Mouse (Mus musculus) testis, adult 2 months (tissue): Measurements from ENCODE around the gene Rasgrf2. TPM values are rescaled to one million over a fixed set of nuclear protein-coding genes. Genes with fewer than 3 reads are reported as not detected.

Experiments used
- H3K27ac ChIP-seq: fragments of 200-500 bp; 2 replicates; pipeline ENCODE4 v1.5.1; 2012; ENCODE audit warnings: low read depth, low read length; ENCODE audit not compliant: control insufficient read depth, insufficient read depth
- H3K27me3 ChIP-seq: fragments of 200-500 bp; 2 replicates; pipeline ENCODE4 v1.6.1; 2012; ENCODE audit warnings: mild to moderate bottlenecking, low read length, moderate library complexity; ENCODE audit not compliant: control insufficient read depth, insufficient read depth
- H3K36me3 ChIP-seq: fragments of 200-500 bp; 2 replicates; pipeline ENCODE4 v1.6.1; 2012; ENCODE audit warnings: mild to moderate bottlenecking, low read length; ENCODE audit not compliant: control insufficient read depth, insufficient read depth
- H3K4me1 ChIP-seq: fragments of 200-500 bp; 2 replicates; pipeline ENCODE4 v1.6.1; 2012; ENCODE audit warnings: low read length; ENCODE audit not compliant: control insufficient read depth, insufficient read depth
- H3K4me3 ChIP-seq: fragments of 200-500 bp; 2 replicates; pipeline ENCODE4 v1.5.1; 2012; ENCODE audit warnings: low read depth, mild to moderate bottlenecking, low read length, moderate library complexity, mixed read lengths; ENCODE audit not compliant: control insufficient read depth
- CTCF ChIP-seq: fragments of 200-500 bp; IDR thresholded peaks from 2 replicates; pipeline ENCODE4 v1.5.1; 2012; ENCODE audit warnings: low read depth, mild to moderate bottlenecking, inconsistent platforms, low read length, moderate library complexity; ENCODE audit not compliant: control insufficient read depth, insufficient read depth, insufficient replicate concordance
- POLR2A ChIP-seq: fragments of 200-500 bp; IDR thresholded peaks from 2 replicates; pipeline ENCODE4 v1.6.1; 2012; ENCODE audit warnings: low read depth, mild to moderate bottlenecking, inconsistent platforms, low read length, moderate library complexity; ENCODE audit not compliant: control insufficient read depth
- polyA plus RNA-seq: library from polyadenylated mRNA; depleted of rRNA; stranded (reverse); fragments of >200 nt; gene quantifications from 2 replicates; pipeline ENCODE4 v1.2.3, GENCODE M21; 2012

Gene Rasgrf2
- polyA plus RNA-seq, 1 experiment: 0.57 TPM

GRCm38 (mm10) chr13:91955646-91956045 is 175.8 kb downstream of the Rasgrf2 start:
- no peak for TF ChIP-seq CTCF
- TF ChIP-seq POLR2A: no peak
- Histone ChIP-seq H3K4me3 (no peak overlapping the region), H3K36me3 (no peaks in the 10 kb centered on the region), H3K4me1 (no peaks in the 10 kb centered on the region), H3K27me3 (no peaks in the 10 kb centered on the region), H3K27ac (no peak overlapping the region)

- Histone ChIP-seq H3K4me1 (no peaks in the 10 kb centered on the region), H3K36me3 (no peaks in the 10 kb centered on the region), H3K4me3 (no peak overlapping the region), H3K27ac (no peak overlapping the region), H3K27me3 (no peaks in the 10 kb centered on the region)
- TF ChIP-seq POLR2A (no peak), CTCF (no peak)
Observed at GRCm38 (mm10) chr13:91955175-91955574, 176.3 kb downstream of the Rasgrf2 start.

DNA sequence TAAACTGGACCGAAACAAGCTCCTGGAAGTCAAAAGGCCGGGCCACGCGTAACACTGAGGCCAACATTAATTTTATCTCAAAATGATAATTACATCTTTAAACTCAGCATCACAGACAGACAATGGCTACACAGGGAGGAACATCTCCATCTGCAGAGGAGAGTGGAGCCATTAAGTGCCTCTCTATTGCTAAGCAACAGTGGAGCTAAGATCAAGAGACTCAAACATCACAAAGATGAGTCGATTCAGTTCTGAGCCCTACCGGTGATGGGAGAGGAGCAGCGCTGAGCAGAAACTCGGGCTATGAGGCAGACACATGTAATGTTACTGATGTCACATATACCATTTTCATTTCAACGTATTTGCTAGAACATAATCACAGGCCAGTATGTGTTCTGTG is 191.3 kb downstream of the Rasgrf2 start:
- TF ChIP-seq CTCF: no peak
- no peak for TF ChIP-seq POLR2A
- Histone ChIP-seq H3K36me3 (no peaks in the 10 kb centered on the region), H3K4me1 (no peaks in the 10 kb centered on the region)

DNA sequence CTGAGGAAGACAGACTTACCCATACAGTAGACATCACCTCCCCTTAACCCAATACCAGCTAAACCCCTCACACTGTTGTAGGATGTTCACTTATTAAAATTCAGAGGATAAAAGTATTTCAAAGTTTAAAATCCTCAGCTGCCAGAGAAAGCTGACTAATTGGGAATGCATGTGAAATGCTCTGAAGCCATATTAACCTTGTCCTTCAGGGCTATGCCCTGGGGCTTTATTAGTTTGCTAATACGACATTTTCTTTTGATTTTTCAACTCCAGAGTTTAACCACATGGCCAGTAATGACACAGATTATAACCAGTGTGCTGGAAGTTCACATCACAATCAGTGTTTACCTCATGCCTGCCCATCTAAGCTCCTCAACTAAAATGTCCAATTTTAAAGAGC is 192.6 kb downstream of the Rasgrf2 start:
- TF ChIP-seq CTCF (no peak), POLR2A (no peak)
- H3K27ac ChIP-seq: no peak overlapping the region

More for the DNA sequence above, 191.3 kb downstream of the Rasgrf2 start:
- Histone ChIP-seq H3K27me3 (no peaks in the 10 kb centered on the region), H3K4me3 (no peak overlapping the region), H3K27ac (no peak overlapping the region)

DNA sequence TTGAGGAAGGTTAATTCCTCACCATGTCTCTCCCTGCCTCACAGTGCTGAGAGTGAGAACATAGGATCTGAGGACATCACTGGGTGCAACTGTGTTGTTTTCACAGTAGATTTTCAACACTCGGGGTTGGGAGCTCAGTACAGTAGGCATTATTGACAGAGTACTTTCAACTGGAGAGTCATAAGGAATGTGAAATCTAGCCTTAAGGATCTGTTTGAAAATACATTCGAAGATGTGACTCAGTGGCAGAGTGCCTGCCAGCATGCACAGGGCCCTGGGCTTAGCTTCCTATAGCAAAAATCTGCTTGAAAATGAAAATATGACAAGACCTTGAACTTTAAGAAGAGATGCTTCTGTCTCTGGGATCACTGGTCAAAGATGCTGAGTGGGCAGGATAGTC is 194.2 kb downstream of the Rasgrf2 start:
- Histone ChIP-seq H3K36me3 (no peaks in the 10 kb centered on the region), H3K27me3 (no peaks in the 10 kb centered on the region), H3K4me1 (no peaks in the 10 kb centered on the region), H3K4me3 (no peak overlapping the region), H3K27ac (no peak overlapping the region)
- no peak for TF ChIP-seq POLR2A
- TF ChIP-seq CTCF: no peak

More for the DNA sequence above, 192.6 kb downstream of the Rasgrf2 start:
- H3K36me3 ChIP-seq: no peaks in the 10 kb centered on the region
- no peaks in the 10 kb centered on the region for H3K27me3 ChIP-seq
- no peaks in the 10 kb centered on the region for H3K4me1 ChIP-seq
- no peak overlapping the region for H3K4me3 ChIP-seq

DNA sequence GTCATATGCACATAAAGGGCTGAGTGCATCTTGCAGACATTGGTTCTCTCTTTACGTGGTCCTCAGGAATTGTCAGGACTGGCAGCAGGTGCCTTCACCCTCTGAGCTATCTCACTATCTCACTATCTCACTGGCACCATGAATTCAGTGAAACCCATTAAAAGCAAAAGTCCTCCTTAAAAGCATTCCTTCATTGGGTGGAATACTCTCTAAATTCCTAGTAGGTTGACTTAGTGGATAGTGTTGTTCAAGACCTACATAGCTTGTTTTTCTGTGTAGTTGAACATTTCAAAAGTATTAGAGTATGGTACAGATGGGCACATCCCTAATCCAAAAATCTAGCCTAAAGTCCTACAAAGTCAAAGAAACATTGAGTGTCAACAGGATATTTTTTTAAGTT is 199.3 kb downstream of the Rasgrf2 start:
- no peaks in the 10 kb centered on the region for H3K27me3 ChIP-seq
- H3K4me1 ChIP-seq: no peaks in the 10 kb centered on the region
- H3K36me3 ChIP-seq: no peaks in the 10 kb centered on the region
- TF ChIP-seq POLR2A (no peak), CTCF (no peak)
- no peak overlapping the region for H3K4me3 ChIP-seq
- H3K27ac ChIP-seq: no peak overlapping the region

- Histone ChIP-seq H3K36me3 (no peaks in the 10 kb centered on the region), H3K4me3 (no peak overlapping the region), H3K27ac (no peak overlapping the region), H3K4me1 (no peaks in the 10 kb centered on the region), H3K27me3 (no peaks in the 10 kb centered on the region)
- TF ChIP-seq POLR2A (no peak), CTCF (no peak)
Observed at GRCm38 (mm10) chr13:91929943-91930726, 201.3 kb downstream of the Rasgrf2 start.
